Mouse (Mus musculus) olfactory bulb, adult 2 months (tissue): ENCODE results near the gene Olfr155. TPM values are rescaled to one million over a fixed set of nuclear protein-coding genes. Genes with fewer than 3 reads are reported as not detected.

ENCODE experiments used
- H3K27ac ChIP-seq: fragments of 200-500 bp; 2 replicates; pipeline ENCODE4 v1.5.1; 2012; ENCODE audit warnings: low read depth, low read length; ENCODE audit not compliant: insufficient read depth
- H3K4me1 ChIP-seq: fragments of 200-500 bp; 2 replicates; pipeline ENCODE4 v1.6.1; 2012; ENCODE audit warnings: low read length; ENCODE audit not compliant: control insufficient read depth, insufficient read depth
- H3K4me3 ChIP-seq: fragments of 200-500 bp; 2 replicates; pipeline ENCODE4 v1.5.1; 2012; ENCODE audit warnings: mild to moderate bottlenecking, low read depth, low read length, moderate library complexity; ENCODE audit not compliant: insufficient read depth
- CTCF ChIP-seq: fragments of 200-500 bp; IDR thresholded peaks from 2 replicates; pipeline ENCODE4 v1.5.1; 2012; ENCODE audit warnings: low read depth, mild to moderate bottlenecking, low read length, moderate library complexity; ENCODE audit not compliant: insufficient read depth
- POLR2A ChIP-seq: fragments of 200-500 bp; IDR thresholded peaks from 2 replicates; pipeline ENCODE4 v1.6.1; 2012; ENCODE audit warnings: mild to moderate bottlenecking, low read depth, low read length, moderate library complexity; ENCODE audit not compliant: insufficient read depth
- WGBS: fragments of 180-500 bp; shearing (Covaris S2); methylation state at CpG from one replicate; pipeline ENCODE4 v1.1.7; 2018; 5-methylcytosine and 5-hydroxymethylcytosine counted together
- polyA plus RNA-seq: library from polyadenylated mRNA; stranded (reverse); fragments of >200 nt; gene quantifications from 2 replicates; pipeline ENCODE4 v1.2.4, GENCODE M21; 2012; ENCODE audit warnings: low replicate concordance; ENCODE audit not compliant: missing spikeins, insufficient read depth, insufficient read length

The Olfr155 gene
- polyA plus RNA-seq, 1 experiment: not detected

- Histone ChIP-seq H3K4me3 (no peak overlapping the region), H3K27ac (no peak overlapping the region), H3K4me1 (no peaks in the 10 kb centered on the region; the same call in 1 of the 2 replicates)
- TF ChIP-seq POLR2A: no peak
- no peak for TF ChIP-seq CTCF
- 62% methylated on average over 5 of the region's 5 CpGs for WGBS
These were observed 26.9 kb downstream of the Olfr155 start for GRCm38 (mm10) chr4:43878121-43878776.

GRCm38 (mm10) chr4:43879566-43879965, 28.2 kb downstream of the Olfr155 start:
- TF ChIP-seq POLR2A (no peak), CTCF (no peak)
- Histone ChIP-seq H3K27ac (no peak overlapping the region), H3K4me3 (no peak overlapping the region), H3K4me1 (peaks cover 3% of the 10 kb centered on the region)
- 91% methylated on average over 6 of the region's 6 CpGs for WGBS

GRCm38 (mm10) chr4:43884196-43884595, 32.8 kb downstream of the Olfr155 start:
- TF ChIP-seq POLR2A (no peak), CTCF (no peak)
- Histone ChIP-seq H3K27ac (no peak overlapping the region), H3K4me1 (peaks cover 5% of the 10 kb centered on the region), H3K4me3 (no peak overlapping the region)
- WGBS: 57% methylated on average over 4 of the region's 4 CpGs

- WGBS: 89% methylated on average over 3 of the region's 3 CpGs
- TF ChIP-seq POLR2A (no peak), CTCF (no peak)
These were observed 39.9 kb downstream of the Olfr155 start for GRCm38 (mm10) chr4:43891247-43891646.

GRCm38 (mm10) chr4:43897209-43897608, 45.8 kb downstream of the Olfr155 start:
- Histone ChIP-seq H3K4me3 (no peak overlapping the region), H3K27ac (no peak overlapping the region), H3K4me1 (no peaks in the 10 kb centered on the region)
- TF ChIP-seq CTCF (no peak), POLR2A (no peak)

More at GRCm38 (mm10) chr4:43891247-43891646, 39.9 kb downstream of the Olfr155 start:
- H3K4me1 ChIP-seq: no peaks in the 10 kb centered on the region
- H3K4me3 ChIP-seq: no peak overlapping the region
- H3K27ac ChIP-seq: no peak overlapping the region

GRCm38 (mm10) chr4:43899197-43899596, 47.8 kb downstream of the Olfr155 start:
- TF ChIP-seq POLR2A (no peak), CTCF (no peak)
- WGBS: 82% methylated on average over 8 of the region's 8 CpGs
- Histone ChIP-seq H3K27ac (no peak overlapping the region), H3K4me3 (no peak overlapping the region), H3K4me1 (no peaks in the 10 kb centered on the region)

- no peak overlapping the region for H3K4me3 ChIP-seq
- H3K27ac ChIP-seq: no peak overlapping the region
- H3K4me1 ChIP-seq: no peaks in the 10 kb centered on the region
- TF ChIP-seq CTCF: no peak
- no peak for TF ChIP-seq POLR2A
- WGBS: 82% methylated on average over 7 of the region's 7 CpGs
These were observed 52.3 kb downstream of the Olfr155 start for GRCm38 (mm10) chr4:43903690-43904089.

- no peaks in the 10 kb centered on the region for H3K4me1 ChIP-seq
- TF ChIP-seq CTCF (no peak), POLR2A (no peak)
- WGBS: 30% methylated on average over 6 of the region's 6 CpGs
- no peak overlapping the region for H3K27ac ChIP-seq
- H3K4me3 ChIP-seq: no peak overlapping the region
These were observed 55.1 kb downstream of the Olfr155 start for GRCm38 (mm10) chr4:43906443-43906842.

Other genes with a start within 250 kb of the Olfr155 start
- not detected in 2 replicates for gene Npr2, start 219.6 kb upstream of the Olfr155 start, polyA plus RNA-seq
- not detected in 2 replicates for gene Spag8, start 198.0 kb upstream of the Olfr155 start, polyA plus RNA-seq
- not detected in 2 replicates for gene Hint2, start 195.1 kb upstream of the Olfr155 start, polyA plus RNA-seq
- not detected in 2 replicates for gene Tmem8b, start 182.6 kb upstream of the Olfr155 start, polyA plus RNA-seq
- not detected in 2 replicates for gene Fam221b, start 182.4 kb upstream of the Olfr155 start, polyA plus RNA-seq
- not detected in 2 replicates for gene Olfr70, start 150.8 kb upstream of the Olfr155 start, polyA plus RNA-seq
- not detected in 2 replicates for gene Olfr71, start 141.3 kb upstream of the Olfr155 start, polyA plus RNA-seq
- not detected in 2 replicates for gene Hrct1, start 124.4 kb upstream of the Olfr155 start, polyA plus RNA-seq
- gene Spaar, start 121.5 kb upstream of the Olfr155 start, polyA plus RNA-seq: not detected in 2 replicates
- gene Olfr159, start 80.6 kb upstream of the Olfr155 start, polyA plus RNA-seq: not detected in 2 replicates
- not detected in 2 replicates for gene Olfr156, start 27.7 kb upstream of the Olfr155 start, polyA plus RNA-seq
- not detected in 2 replicates for gene Olfr157, start 11.4 kb upstream of the Olfr155 start, polyA plus RNA-seq
- gene Reck, start 24.0 kb downstream of the Olfr155 start, polyA plus RNA-seq: not detected in 2 replicates
- not detected in 2 replicates for gene Glipr2, start 105.8 kb downstream of the Olfr155 start, polyA plus RNA-seq
- gene Ccin, start 131.9 kb downstream of the Olfr155 start, polyA plus RNA-seq: not detected in 2 replicates
- not detected in 2 replicates for gene Clta, start 152.9 kb downstream of the Olfr155 start, polyA plus RNA-seq
- gene Gne, start 232.6 kb downstream of the Olfr155 start, polyA plus RNA-seq: not detected in 2 replicates